Comparison of ENCODE assay signal across 1 mouse cellular context in the genomic region with DNA sequence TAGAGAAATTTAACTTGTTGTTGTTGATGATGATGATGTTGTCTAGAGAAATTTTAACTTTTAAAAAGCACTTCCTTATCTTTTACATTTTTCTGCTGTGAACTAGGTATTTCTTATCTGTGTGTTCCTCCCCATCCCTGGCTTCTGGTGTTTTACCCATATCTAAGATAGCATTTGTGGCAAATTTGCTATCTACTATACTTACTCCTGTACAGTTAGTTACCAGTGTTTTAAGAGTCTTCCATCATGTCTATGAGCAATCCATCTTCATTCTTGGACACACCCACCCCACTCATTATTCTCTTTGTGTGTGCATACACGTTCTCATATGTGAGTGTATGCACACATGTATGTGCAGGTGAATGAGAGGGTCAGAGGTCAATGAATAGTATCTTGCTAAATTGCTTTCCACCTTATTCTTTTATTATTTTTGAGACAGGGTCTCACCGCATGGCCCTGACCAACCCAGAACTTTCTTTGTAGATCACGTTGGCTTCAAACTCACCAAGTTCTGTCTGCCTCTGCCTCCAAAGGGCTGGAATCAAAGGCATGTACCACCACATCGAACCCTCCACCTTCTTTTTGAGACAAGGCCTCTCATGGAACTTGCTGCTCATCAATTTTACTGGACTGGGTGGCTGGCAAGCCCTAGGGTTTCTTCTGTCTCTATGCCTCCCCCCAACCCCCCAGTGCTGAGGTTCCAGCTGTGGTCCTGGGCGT.
TF ChIP-seq lines count a peak whose summit lies in the region.

No protein-coding gene starts in this region.

TF ChIP-seq in MEL, 35 proteins besides CTCF, POLR2A, EP300 and RAD21:
- no peak for TF ChIP-seq USF1 (IDR thresholded peaks at IDR 0.05; ENCODE audit: low read depth, low read length)
- no peak for TF ChIP-seq POLR2AphosphoS2 (IDR thresholded peaks at IDR 0.05; ENCODE audit: low read length)
- no peak for TF ChIP-seq MAFK (IDR thresholded peaks at IDR 0.05; ENCODE audit: borderline replicate concordance, low read depth, low read length)
- no peak for TF ChIP-seq NELFE (IDR thresholded peaks at IDR 0.05; ENCODE audit: low read depth, low read length)
- no peak for TF ChIP-seq CHD1 (IDR thresholded peaks at IDR 0.05; ENCODE audit: low read depth, low read length)
- no peak for TF ChIP-seq NRF1 (IDR thresholded peaks at IDR 0.05; ENCODE audit: insufficient read depth, low read depth, low read length, poor library complexity, severe bottlenecking)
- TF ChIP-seq ZNF384 (IDR thresholded peaks at IDR 0.05; ENCODE audit: low read depth, low read length), result peak; percentile 6
- no peak for TF ChIP-seq CHD2 (IDR thresholded peaks at IDR 0.05; ENCODE audit: low read length)
- peak; percentile 71; the same call in 1 of the 2 replicates for TF ChIP-seq SIN3A (IDR thresholded peaks at IDR 0.05; ENCODE audit: low read length)
- TF ChIP-seq MAX (IDR thresholded peaks at IDR 0.05; ENCODE audit: low read length), result no peak
- TF ChIP-seq ZKSCAN1 (IDR thresholded peaks at IDR 0.05; ENCODE audit: low read depth, low read length), result no peak
- no peak for TF ChIP-seq MYC (IDR thresholded peaks at IDR 0.05; ENCODE audit: low read depth, low read length)
- TF ChIP-seq MEF2A (IDR thresholded peaks at IDR 0.05; ENCODE audit: extremely low read depth, insufficient replicate concordance, low read depth, low read length, poor library complexity, severe bottlenecking), result no peak
- no peak for TF ChIP-seq E2F4 (IDR thresholded peaks at IDR 0.05; ENCODE audit: borderline replicate concordance, low read depth, low read length)
- no peak for TF ChIP-seq JUND (IDR thresholded peaks at IDR 0.05; ENCODE audit: low read depth, low read length)
- peak; percentile 58 for TF ChIP-seq TAL1 (IDR thresholded peaks at IDR 0.05; ENCODE audit: low read length)
- no peak for TF ChIP-seq MYB (IDR thresholded peaks at IDR 0.05; ENCODE audit: low read depth, low read length)
- TF ChIP-seq TCF12 (IDR thresholded peaks at IDR 0.05; ENCODE audit: low read depth, low read length), result peak; percentile 97
- peak; percentile 95 for TF ChIP-seq ETS1 (IDR thresholded peaks at IDR 0.05; ENCODE audit: low read depth, low read length)
- TF ChIP-seq POLR2AphosphoS5 (IDR thresholded peaks at IDR 0.05; ENCODE audit: borderline replicate concordance, low read depth, low read length), result no peak
- peak; percentile 43; the same call in 1 of the 2 replicates for TF ChIP-seq ELF1 (IDR thresholded peaks at IDR 0.05; ENCODE audit: low read depth, low read length)
- TF ChIP-seq MXI1 (IDR thresholded peaks at IDR 0.05; ENCODE audit: low read depth, low read length), result peak; percentile 1; the same call in 1 of the 2 replicates
- TF ChIP-seq RCOR1 (IDR thresholded peaks at IDR 0.05; ENCODE audit: low read depth, low read length), result peak; percentile 84
- TF ChIP-seq SMC3 (IDR thresholded peaks at IDR 0.05; ENCODE audit: low read depth, low read length), result no peak
- peak; percentile 97 for TF ChIP-seq GATA1 (IDR thresholded peaks at IDR 0.05; ENCODE audit: low read depth, low read length)
- no peak for TF ChIP-seq BHLHE40 (IDR thresholded peaks at IDR 0.05; ENCODE audit: borderline replicate concordance, low read depth, low read length)
- TF ChIP-seq HCFC1 (IDR thresholded peaks at IDR 0.05; ENCODE audit: low read depth, low read length), result no peak
- TF ChIP-seq ZMIZ1 (IDR thresholded peaks at IDR 0.05; ENCODE audit: low read depth, low read length), result no peak
- no peak for TF ChIP-seq USF2 (IDR thresholded peaks at IDR 0.05; ENCODE audit: borderline replicate concordance in 1 of 2, insufficient read depth in 1 of 2, low read depth in 1 of 2, low read length in 2 of 2)
- no peak for TF ChIP-seq ZC3H11A (IDR thresholded peaks at IDR 0.05; ENCODE audit: low read depth, low read length)
- TF ChIP-seq GABPA (IDR thresholded peaks at IDR 0.05; ENCODE audit: low read depth, low read length), result no peak
